Mouse (Mus musculus): ENCODE measurements at regions not wholly inside any gene's neighbourhood (a gene's known extent, or its start where the extent isn't known, plus 50 kb on each side); places are given as distances from the start of the nearest gene placed in this dataset.

- TF ChIP-seq E2F4 (IDR thresholded peaks at IDR 0.05; ENCODE audit: insufficient read depth): no peak
- TF ChIP-seq POLR2A (IDR thresholded peaks at IDR 0.05; ENCODE audit: insufficient read length, low read depth): no peak
- TF ChIP-seq MYOD1 (IDR thresholded peaks at IDR 0.05; ENCODE audit: control insufficient read depth in 1 of 3, insufficient read length in 2 of 3, low read depth in 2 of 3): no peak
- TF ChIP-seq REST (IDR thresholded peaks at IDR 0.05; ENCODE audit: insufficient read depth, insufficient read length): no peak
- TF ChIP-seq POLR2AphosphoS2 (IDR thresholded peaks at IDR 0.05; ENCODE audit: insufficient read length, low read depth): no peak
- no peak for TF ChIP-seq CEBPB (IDR thresholded peaks at IDR 0.05; ENCODE audit: insufficient read depth, poor library complexity, severe bottlenecking)
- no peak for TF ChIP-seq MAX (IDR thresholded peaks at IDR 0.05; ENCODE audit: low read depth)
- TF ChIP-seq USF1 (IDR thresholded peaks at IDR 0.05; ENCODE audit: low read depth): no peak
- no peak for TF ChIP-seq TCF12 (IDR thresholded peaks at IDR 0.05; ENCODE audit: insufficient read depth, poor library complexity, severe bottlenecking)
Measured at GRCm38 (mm10) chr2:115042299-115042785, 387.6 kb upstream of the Dph6 start.

All from myocyte (in vitro differentiated cells).